1 mouse cellular context compared by ENCODE assay signal in genomic region chr17:24855838-24856464, GRCm38 (mm10).
TF ChIP-seq lines count a peak whose summit lies in the region.

No protein-coding gene starts in this region.

TF ChIP-seq in C2C12, 6 proteins besides CTCF, POLR2A, EP300 and RAD21:
- peak; percentile 91 for TF ChIP-seq FOSL1 (IDR thresholded peaks at IDR 0.05; ENCODE audit: insufficient read depth, low read length, poor library complexity, severe bottlenecking)
- TF ChIP-seq CEBPB (IDR thresholded peaks at IDR 0.05; ENCODE audit: low read depth), result no peak
- peak; percentile 53 for TF ChIP-seq MAX (IDR thresholded peaks at IDR 0.05)
- TF ChIP-seq USF1 (IDR thresholded peaks at IDR 0.05; ENCODE audit: low read depth), result peak; percentile 83
- TF ChIP-seq MYOG (IDR thresholded peaks at IDR 0.05; ENCODE audit: control insufficient read depth, extremely low read depth, insufficient read length), result no peak
